Mouse (Mus musculus): ENCODE data around the gene Rapgef3. TPM values are rescaled to one million over a fixed set of nuclear protein-coding genes. Genes with fewer than 3 reads are reported as not detected.
A peak's percentile ranks its signal among the peaks of the same experiment; 100 is the strongest.

Rapgef3 gene
- total RNA-seq (2022): 10 to 100 TPM; 38.3 to 61.9 (median 47.0) TPM

GRCm38 (mm10) chr15:97767280-97768186 lies at the start of gene Rapgef3:
TSS of gene Rapgef3 (minus strand) at chr15:97767972.
- DNase-seq (ENCODE audit: low spot score in 2 of 2): peak; percentile 60 to 82

- no peak for DNase-seq (ENCODE audit: low spot score in 2 of 2)
Measured at GRCm38 (mm10) chr15:97816199-97816994, 48.6 kb upstream of the Rapgef3 start.

- DNase-seq (ENCODE audit: low spot score in 2 of 2): no peak
Measured at GRCm38 (mm10) chr15:97815254-97815653, 47.5 kb upstream of the Rapgef3 start.

GRCm38 (mm10) chr15:97814703-97815102 lies 46.9 kb upstream of the Rapgef3 start:
- DNase-seq (ENCODE audit: low spot score in 2 of 2): no peak

GRCm38 (mm10) chr15:97813452-97814204 lies 45.9 kb upstream of the Rapgef3 start:
- DNase-seq (ENCODE audit: low spot score in 2 of 2): peak in 1 of 2 experiments; percentile 65

- DNase-seq (ENCODE audit: low spot score in 2 of 2): no peak
Measured at GRCm38 (mm10) chr15:97812875-97813274, 45.1 kb upstream of the Rapgef3 start.

GRCm38 (mm10) chr15:97812126-97812525 lies 44.4 kb upstream of the Rapgef3 start:
- peak in 1 of 2 experiments; percentile 96 for DNase-seq (ENCODE audit: low spot score in 2 of 2)

- DNase-seq (ENCODE audit: low spot score in 2 of 2): no peak
Measured at GRCm38 (mm10) chr15:97811307-97811706, 43.5 kb upstream of the Rapgef3 start.

GRCm38 (mm10) chr15:97810399-97810798 lies 42.6 kb upstream of the Rapgef3 start:
- DNase-seq (ENCODE audit: low spot score in 2 of 2): no peak

- no peak for DNase-seq (ENCODE audit: low spot score in 2 of 2)
Measured at GRCm38 (mm10) chr15:97809942-97810341, 42.2 kb upstream of the Rapgef3 start.

GRCm38 (mm10) chr15:97809206-97809605 lies 41.4 kb upstream of the Rapgef3 start:
- DNase-seq (ENCODE audit: low spot score in 2 of 2): no peak

- DNase-seq (ENCODE audit: low spot score in 2 of 2): no peak
Measured at GRCm38 (mm10) chr15:97808532-97808931, 40.8 kb upstream of the Rapgef3 start.

GRCm38 (mm10) chr15:97807867-97808266 lies 40.1 kb upstream of the Rapgef3 start:
- DNase-seq (ENCODE audit: low spot score in 2 of 2): no peak

GRCm38 (mm10) chr15:97802575-97802974 lies 34.8 kb upstream of the Rapgef3 start:
- DNase-seq (ENCODE audit: low spot score in 2 of 2): no peak

GRCm38 (mm10) chr15:97801811-97802210 lies 34.0 kb upstream of the Rapgef3 start:
- DNase-seq (ENCODE audit: low spot score in 2 of 2): no peak

GRCm38 (mm10) chr15:97800853-97801252 lies 33.1 kb upstream of the Rapgef3 start:
- no peak for DNase-seq (ENCODE audit: low spot score in 2 of 2)

GRCm38 (mm10) chr15:97799446-97799845 lies 31.7 kb upstream of the Rapgef3 start:
- no peak for DNase-seq (ENCODE audit: low spot score in 2 of 2)

GRCm38 (mm10) chr15:97798134-97798533 lies 30.4 kb upstream of the Rapgef3 start:
- DNase-seq (ENCODE audit: low spot score in 2 of 2): no peak

GRCm38 (mm10) chr15:97796674-97797310 lies 29.0 kb upstream of the Rapgef3 start:
- no peak for DNase-seq (ENCODE audit: low spot score in 2 of 2)

- DNase-seq (ENCODE audit: low spot score in 2 of 2): no peak
Measured at GRCm38 (mm10) chr15:97795559-97796235, 27.9 kb upstream of the Rapgef3 start.

All from left cerebral cortex, adult 8-10 months (tissue).